Mouse (Mus musculus): ENCODE data around the gene Cryba1.

GRCm38 (mm10) chr11:77672746-77673145 lies 52.3 kb downstream of the Cryba1 start:
- TF ChIP-seq CTCF (IDR thresholded peaks at IDR 0.05; ENCODE audit: low read depth, low read length) (no peak), POLR2A (IDR thresholded peaks at IDR 0.05; ENCODE audit: borderline replicate concordance, low read depth, low read length) (no peak)
